Mouse (Mus musculus) heart, embryonic 14.5 days (tissue): ENCODE measurements around the gene Alppl2. TPM values are rescaled to one million over a fixed set of nuclear protein-coding genes. Genes with fewer than 3 reads are reported as not detected.

Experiments
- ATAC-seq: fragments of 200-750 bp; cut with Nextera tagmentation; 2 replicates; pipeline ENCODE4 v1.8.0; 2017; ENCODE audit warnings: low read depth, moderate TSS enrichment; ENCODE audit not compliant: insufficient number of reproducible peaks, insufficient read depth, low FRiP score
- H3K27ac ChIP-seq, 2 experiments: fragments of 200-500 bp in 1 of 2; fragments of 300-500 bp in 1 of 2; sonication (generic) in 1 of 2; replicated peaks in 1 of 2; 2 replicates each; pipeline ENCODE4 v1.5.1; 2012 to 2014; ENCODE audit warnings: low read depth in 2 of 2, low read length in 2 of 2, control low read depth in 1 of 2, mild to moderate bottlenecking in 1 of 2, mixed read lengths in 1 of 2; ENCODE audit not compliant: control insufficient read depth in 1 of 2, insufficient read depth in 1 of 2
- H3K27me3 ChIP-seq: fragments of 300-500 bp; sonication (generic); 2 replicates; pipeline ENCODE4 v1.6.1; 2014; ENCODE audit warnings: mild to moderate bottlenecking, low read length, control low read depth; ENCODE audit not compliant: control insufficient read depth, insufficient read depth
- H3K36me3 ChIP-seq: fragments of 300-500 bp; sonication (generic); 2 replicates; pipeline ENCODE4 v1.6.1; 2014; ENCODE audit warnings: mild to moderate bottlenecking, control low read depth, low read length, mixed read lengths; ENCODE audit not compliant: control insufficient read depth, insufficient read depth
- H3K4me1 ChIP-seq, 2 experiments: fragments of 200-500 bp in 1 of 2; fragments of 300-500 bp in 1 of 2; sonication (generic) in 1 of 2; 2 replicates each; pipeline ENCODE4 v1.6.1; 2012 to 2014; ENCODE audit warnings: low read length in 2 of 2, control low read depth in 1 of 2, mixed read lengths in 1 of 2; ENCODE audit not compliant: control insufficient read depth in 2 of 2, insufficient read depth in 2 of 2
- H3K4me2 ChIP-seq: fragments of 300-500 bp; sonication (generic); 2 replicates; pipeline ENCODE4 v1.6.1; 2014; ENCODE audit warnings: mild to moderate bottlenecking, low read length
- H3K4me3 ChIP-seq, 2 experiments: fragments of 200-500 bp in 1 of 2; fragments of 300-500 bp in 1 of 2; sonication (generic) in 1 of 2; 2 replicates each; pipeline ENCODE4 v1.5.1; 2012 to 2014; ENCODE audit warnings: low read length in 2 of 2, mild to moderate bottlenecking in 2 of 2, control low read depth in 1 of 2, low read depth in 1 of 2, moderate library complexity in 1 of 2; ENCODE audit not compliant: control insufficient read depth in 1 of 2, insufficient read depth in 1 of 2
- H3K9ac ChIP-seq: fragments of 300-500 bp; sonication (generic); 2 replicates; pipeline ENCODE4 v1.6.1; 2014; ENCODE audit warnings: mild to moderate bottlenecking, low read length
- H3K9me3 ChIP-seq: fragments of 300-500 bp; sonication (generic); 2 replicates; pipeline ENCODE4 v1.6.1; 2016; ENCODE audit warnings: low read length, control low read depth; ENCODE audit not compliant: control insufficient read depth
- WGBS: fragments of 180-500 bp; shearing (Covaris S2); extraction: QIAGEN DNeasy Blood & Tissue Kit; methylation state at CpG from one replicate; pipeline ENCODE4 v1.1.7; 2014; 5-methylcytosine and 5-hydroxymethylcytosine counted together
- polyA plus RNA-seq: library from polyadenylated mRNA; unstranded; fragments of >200 nt; fragmentation: Nextera tagmentation; extraction: Ambion mirVana; gene quantifications from 2 replicates; pipeline ENCODE4 v1.2.1, GENCODE M21; 2014

Gene Alppl2
- polyA plus RNA-seq, 1 experiment from 2014 or later, result not detected

DNA sequence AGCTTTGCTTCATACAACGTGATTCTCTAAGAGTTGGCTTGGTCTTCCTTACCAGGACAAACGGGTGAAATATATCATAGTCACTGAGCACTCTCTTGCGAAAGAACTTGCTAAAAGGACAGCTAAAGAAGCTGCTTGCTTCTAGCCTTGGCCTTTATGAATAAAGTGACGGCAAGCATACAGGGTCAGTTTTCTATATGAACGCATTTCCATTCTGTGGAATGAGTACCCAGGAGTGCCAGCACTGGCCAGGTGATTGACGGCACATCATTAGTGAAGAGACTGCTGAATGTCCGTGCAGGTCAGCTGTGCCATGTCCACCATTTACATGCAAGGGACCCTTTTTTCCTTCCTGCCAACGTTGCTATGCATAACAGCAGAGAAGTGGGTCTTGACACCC lies 16.8 kb upstream of the Alppl2 start:
- Histone ChIP-seq H3K4me1 (no peaks in the 10 kb centered on the region), H3K4me2 (no peak overlapping the region), H3K27ac (no peak overlapping the region), H3K36me3 (no peaks in the 10 kb centered on the region), H3K9ac (no peak overlapping the region), H3K4me3 (no peak overlapping the region), H3K9me3 (no peaks in the 10 kb centered on the region), H3K27me3 (0 out of 2 replicates have a peak, but pooled peaks cover 4% of the 10 kb centered on the region)
- no peak for ATAC-seq
- WGBS, result 73% methylated on average over 8 of the region's 8 CpGs

- no peak overlapping the region for H3K4me3 ChIP-seq
- no peaks in the 10 kb centered on the region for H3K36me3 ChIP-seq
- WGBS, result 74% methylated on average over 1 of the region's 1 CpGs
- H3K9me3 ChIP-seq, result no peaks in the 10 kb centered on the region
- no peak for ATAC-seq
- no peaks in the 10 kb centered on the region for H3K4me1 ChIP-seq
- H3K4me2 ChIP-seq, result no peak overlapping the region
- H3K27me3 ChIP-seq, result 0 out of 2 replicates have a peak, but pooled peaks cover 4% of the 10 kb centered on the region
- no peak overlapping the region for H3K9ac ChIP-seq
- no peak overlapping the region for H3K27ac ChIP-seq
Measured at GRCm38 (mm10) chr1:87103936-87104335, 14.2 kb upstream of the Alppl2 start.

- Histone ChIP-seq H3K4me2 (no peak overlapping the region), H3K27me3 (0 out of 2 replicates have a peak, but pooled peaks cover 4% of the 10 kb centered on the region), H3K4me3 (no peak overlapping the region), H3K9me3 (no peaks in the 10 kb centered on the region), H3K9ac (no peak overlapping the region), H3K4me1 (peaks cover 0 to 2% of the 10 kb centered on the region in 2 experiments; a peak in 1 of 4 replicates), H3K27ac (no peak overlapping the region), H3K36me3 (no peaks in the 10 kb centered on the region)
- WGBS, result 73% methylated on average over 3 of the region's 3 CpGs
- no peak for ATAC-seq
Measured at GRCm38 (mm10) chr1:87102114-87102513, 12.4 kb upstream of the Alppl2 start.

DNA sequence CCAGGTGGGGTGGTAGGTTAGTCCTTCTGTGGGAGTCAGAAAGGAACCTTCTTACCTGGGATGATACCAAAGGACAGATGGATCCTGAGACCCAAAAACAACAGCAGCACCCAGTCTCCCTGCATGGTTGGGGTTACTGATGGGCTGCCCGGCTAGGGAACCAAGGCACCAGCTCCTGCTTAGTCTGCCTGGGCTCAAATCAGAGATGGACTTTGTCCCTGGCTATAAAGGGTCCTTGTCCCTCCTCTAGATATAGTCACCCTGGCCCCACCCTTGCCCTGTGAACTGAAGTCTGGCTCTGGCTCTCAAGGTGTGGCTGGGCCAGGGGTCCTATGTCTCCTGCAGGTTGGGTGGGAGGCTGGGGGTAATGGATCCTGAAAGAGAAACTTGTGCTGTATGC lies 11.7 kb upstream of the Alppl2 start, which contains the start of gene Alpi:
Gene Alpi, minus strand, starts transcription at position 196 of the 400 bp plus-strand sequence.
- peaks cover 0 to 2% of the 10 kb centered on the region in 2 experiments; a peak in 1 of 4 replicates for H3K4me1 ChIP-seq
- no peak for ATAC-seq
- WGBS, result 87% methylated on average over 1 of the region's 1 CpGs

DNA sequence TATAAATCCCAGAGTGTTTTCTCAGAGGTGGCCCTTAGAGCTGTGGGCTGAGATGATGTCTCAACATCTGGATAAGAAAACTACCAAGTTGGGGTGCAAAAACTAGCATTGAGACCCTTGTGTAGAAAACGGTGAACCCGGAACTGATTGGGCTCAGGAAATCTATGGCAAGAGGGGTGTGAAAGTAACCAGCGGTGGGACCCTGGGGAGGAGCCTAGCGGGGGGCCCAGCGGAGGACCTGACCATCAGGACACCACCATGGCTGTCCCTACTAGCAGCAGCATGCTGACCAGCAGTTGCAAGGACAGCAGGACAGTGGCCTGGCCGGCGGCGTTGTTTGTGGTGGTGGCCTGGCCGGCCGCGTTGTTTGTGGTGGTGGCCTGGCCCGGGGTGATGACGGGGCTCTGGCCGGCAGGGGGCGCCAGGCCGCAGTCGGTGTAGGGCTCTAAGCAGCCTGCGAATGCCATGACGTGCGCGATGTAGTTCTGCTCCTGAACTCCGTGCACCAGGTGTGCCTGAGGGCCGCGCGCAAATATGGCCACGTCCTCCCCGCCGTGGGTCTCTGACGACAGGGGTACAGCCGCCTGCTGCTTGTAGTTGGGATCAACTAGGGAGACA lies 8.7 kb upstream of the Alppl2 start:
- Histone ChIP-seq H3K4me3 (no peak overlapping the region), H3K36me3 (no peaks in the 10 kb centered on the region), H3K4me1 (peaks cover 0 to 5% of the 10 kb centered on the region in 2 experiments; a peak in 1 of 4 replicates), H3K4me2 (peak overlapping the region; percentile 47), H3K27me3 (0 out of 2 replicates have a peak, but pooled peaks cover 4% of the 10 kb centered on the region), H3K27ac (no peak overlapping the region), H3K9ac (no peak overlapping the region; the same call in 1 of the 2 replicates), H3K9me3 (no peaks in the 10 kb centered on the region)
- WGBS, result 15% methylated on average over 30 of the region's 30 CpGs
- ATAC-seq, result peak; percentile 52; the same call in 1 of the 2 replicates

More for the DNA sequence above, 11.7 kb upstream of the Alppl2 start, which contains the start of gene Alpi:
- Histone ChIP-seq H3K4me3 (no peak within 1 kb of the TSS), H3K9ac (no peak within 1 kb of the TSS), H3K36me3 (no peaks in the 10 kb centered on the region), H3K9me3 (no peaks in the 10 kb centered on the region), H3K4me2 (no peak within 1 kb of the TSS), H3K27ac (no peak within 1 kb of the TSS), H3K27me3 (0 out of 2 replicates have a peak, but pooled peaks cover 4% of the 10 kb centered on the region)

- no peaks in the 10 kb centered on the region for H3K36me3 ChIP-seq
- no peak overlapping the region for H3K4me2 ChIP-seq
- no peak overlapping the region for H3K27ac ChIP-seq
- H3K27me3 ChIP-seq, result no peaks in the 10 kb centered on the region
- no peak overlapping the region for H3K4me3 ChIP-seq
- H3K4me1 ChIP-seq, result peaks cover 0 to 5% of the 10 kb centered on the region in 2 experiments; a peak in 1 of 4 replicates
- WGBS, result 78% methylated on average over 8 of the region's 8 CpGs
- H3K9me3 ChIP-seq, result no peaks in the 10 kb centered on the region
- H3K9ac ChIP-seq, result no peak overlapping the region
- ATAC-seq, result no peak
Measured at GRCm38 (mm10) chr1:87095642-87096041, 5.9 kb upstream of the Alppl2 start.

DNA sequence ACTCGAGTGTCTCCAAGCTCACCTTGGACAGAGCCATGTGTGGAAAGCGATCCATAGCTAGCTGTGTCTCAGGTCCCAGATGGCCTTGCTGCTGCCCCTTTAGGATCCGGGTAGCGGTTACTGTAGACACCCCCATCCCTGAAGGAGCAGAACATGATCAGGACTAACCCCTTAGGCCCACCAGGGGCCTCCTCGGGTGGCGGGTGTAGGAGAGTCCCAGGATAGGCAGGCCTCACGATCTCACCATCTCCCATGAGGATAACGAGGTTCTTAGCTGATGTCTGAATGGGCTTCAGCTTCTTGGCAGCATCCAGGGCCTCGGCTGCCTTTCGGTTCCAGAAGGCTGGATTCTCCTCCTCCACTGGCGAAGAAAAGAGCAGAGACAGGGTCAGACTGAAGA lies 477 bp downstream of the Alppl2 start:
- Histone ChIP-seq H3K4me3 (no peak overlapping the region), H3K27ac (no peak overlapping the region), H3K4me1 (no peaks in the 10 kb centered on the region), H3K27me3 (no peaks in the 10 kb centered on the region), H3K4me2 (no peak overlapping the region), H3K9ac (no peak overlapping the region), H3K36me3 (no peaks in the 10 kb centered on the region), H3K9me3 (no peaks in the 10 kb centered on the region)
- WGBS, result 88% methylated on average over 11 of the region's 11 CpGs
- no peak for ATAC-seq
